Mouse (Mus musculus) thymus, postnatal 0 days (tissue): Measurements from ENCODE around the gene Mbl2. TPM values are rescaled to one million over a fixed set of nuclear protein-coding genes. Genes with fewer than 3 reads are reported as not detected.

ENCODE experiments used
- microRNA-seq: library from miRNA; unstranded; fragments of <30 nt; microRNA quantifications from one replicate; pipeline ENCODE4, GENCODE M21; 2016; ENCODE audit warnings: borderline number of aligned reads
- polyA plus RNA-seq: library from polyadenylated mRNA; unstranded; fragments of >200 nt; fragmentation: Nextera tagmentation; extraction: Ambion mirVana; gene quantifications from 2 replicates; pipeline ENCODE4 v1.2.1, GENCODE M21; 2015

Mbl2 gene
- polyA plus RNA-seq, 1 experiment from 2014 or later = 0.59 TPM

Small RNA genes within 50 kb of the gene (microRNA-seq; reads per million reads assigned to microRNA genes)
- not detected for gene Gm24108

Other genes starting within 250 kb of the Mbl2 start
- gene Trpd52l3, start 229.2 kb upstream of the Mbl2 start, polyA plus RNA-seq = not detected in 2 replicates
- gene Uhrf2, start 202.4 kb upstream of the Mbl2 start, polyA plus RNA-seq = 44.6 and 54.4 TPM in 2 replicates
- 0.27 and 0.30 TPM in 2 replicates for gene Gldc, start 57.5 kb upstream of the Mbl2 start, polyA plus RNA-seq